Mouse (Mus musculus): ENCODE results near the gene H2-Oa. TPM values are rescaled to one million over a fixed set of nuclear protein-coding genes. Genes with fewer than 3 reads are reported as not detected.
A peak's percentile ranks its signal among the peaks of the same experiment; 100 is the strongest.

Gene H2-Oa
- not detected for total RNA-seq (2021)
- long read RNA-seq, experiment 1, result 0 reads
- long read RNA-seq, experiment 2, partial matches to known transcripts, result 0 of 1 reads
- long read RNA-seq, experiment 2, other reads (novel, unspliced or antisense), result 0 of 1 reads

- intact Hi-C loops (cut with DNase I), result no loop called here
- DNase-seq, result no peak
Measured at GRCm38 (mm10) chr17:34092197-34092875, at the start of gene H2-Oa. Gene H2-Oa, plus strand, starts transcription at chr17:34092340.

GRCm38 (mm10) chr17:34045941-34046340, 46.2 kb upstream of the H2-Oa start:
- DNase-seq, result no peak
- intact Hi-C loops (cut with DNase I), result no loop called here

GRCm38 (mm10) chr17:34047404-34048050, 44.6 kb upstream of the H2-Oa start:
- intact Hi-C loops (cut with DNase I), result no loop called here
- no peak for DNase-seq

GRCm38 (mm10) chr17:34057224-34057623, 34.9 kb upstream of the H2-Oa start:
- intact Hi-C loops (cut with DNase I), result no loop called here
- no peak for DNase-seq

GRCm38 (mm10) chr17:34068864-34069263, 23.3 kb upstream of the H2-Oa start:
- intact Hi-C loops (cut with DNase I), result no loop called here
- no peak for DNase-seq

- intact Hi-C loops (cut with DNase I), result loop anchor here (10.0 kb wide), 1 partner anchor 163 kb away; the partner anchor contains the start of gene H2-Ob
Measured at GRCm38 (mm10) chr17:34072091-34072490, 20.0 kb upstream of the H2-Oa start.

GRCm38 (mm10) chr17:34075271-34075670, 16.9 kb upstream of the H2-Oa start:
- peak in 1 of 2 experiments; percentile 63 for DNase-seq
- intact Hi-C loops (cut with DNase I), result loop anchor here (10.0 kb wide), 1 partner anchor 160 kb away; the partner anchor contains the start of gene H2-Ob

More at GRCm38 (mm10) chr17:34072091-34072490, 20.0 kb upstream of the H2-Oa start:
- DNase-seq, result no peak

- intact Hi-C loops (cut with DNase I), result loop anchor here (10.0 kb wide), 1 partner anchor 157 kb away; the partner anchor contains the start of gene H2-Ob
Measured at GRCm38 (mm10) chr17:34077549-34077948, 14.6 kb upstream of the H2-Oa start.

GRCm38 (mm10) chr17:34078148-34078547, 14.0 kb upstream of the H2-Oa start:
- intact Hi-C loops (cut with DNase I), result loop anchor here (10.0 kb wide), 1 partner anchor 157 kb away; the partner anchor contains the start of gene H2-Ob
- no peak for DNase-seq

More at GRCm38 (mm10) chr17:34077549-34077948, 14.6 kb upstream of the H2-Oa start:
- peak; percentile 37 to 60 for DNase-seq

- intact Hi-C loops (cut with DNase I), result loop anchor here (10.0 kb wide), 1 partner anchor 156 kb away; the partner anchor contains the start of gene H2-Ob
Measured at GRCm38 (mm10) chr17:34079002-34079401, 13.1 kb upstream of the H2-Oa start.

GRCm38 (mm10) chr17:34079621-34080020, 12.5 kb upstream of the H2-Oa start:
- intact Hi-C loops (cut with DNase I), result loop anchor here (10.0 kb wide), 1 partner anchor 155 kb away; the partner anchor contains the start of gene H2-Ob

More at GRCm38 (mm10) chr17:34079002-34079401, 13.1 kb upstream of the H2-Oa start:
- DNase-seq, result no peak

GRCm38 (mm10) chr17:34083104-34083503, 9.0 kb upstream of the H2-Oa start:
- no peak for DNase-seq
- intact Hi-C loops (cut with DNase I), result no loop called here

More at GRCm38 (mm10) chr17:34079621-34080020, 12.5 kb upstream of the H2-Oa start:
- no peak for DNase-seq

GRCm38 (mm10) chr17:34087386-34087785, 4.8 kb upstream of the H2-Oa start:
- intact Hi-C loops (cut with DNase I), result no loop called here
- DNase-seq, result no peak

- intact Hi-C loops (cut with DNase I), result no loop called here
- DNase-seq, result no peak
Measured at GRCm38 (mm10) chr17:34088124-34088523, 4.0 kb upstream of the H2-Oa start.

GRCm38 (mm10) chr17:34090923-34091322, 1.2 kb upstream of the H2-Oa start:
- intact Hi-C loops (cut with DNase I), result no loop called here
- no peak for DNase-seq

- no peak for DNase-seq
- intact Hi-C loops (cut with DNase I), result no loop called here
Measured at GRCm38 (mm10) chr17:34093199-34093874, 1.2 kb downstream of the H2-Oa start.

- no peak for DNase-seq
- intact Hi-C loops (cut with DNase I), result no loop called here
Measured at GRCm38 (mm10) chr17:34094283-34095035, 2.3 kb downstream of the H2-Oa start.

- intact Hi-C loops (cut with DNase I), result no loop called here
Measured at GRCm38 (mm10) chr17:34096497-34097010, 4.4 kb downstream of the H2-Oa start.

GRCm38 (mm10) chr17:34097272-34097671, 5.1 kb downstream of the H2-Oa start:
- intact Hi-C loops (cut with DNase I), result no loop called here
- no peak for DNase-seq

More at GRCm38 (mm10) chr17:34096497-34097010, 4.4 kb downstream of the H2-Oa start:
- DNase-seq, result no peak
